Mouse (Mus musculus) induced T-regulatory cell, adult 2 months (primary cell): ENCODE results near the gene Cacnb4.
A peak's percentile ranks its signal among the peaks of the same experiment; 100 is the strongest.

Experiments used
- DNase-seq: peaks from one replicate; pipeline ENCODE4 v3.0.0-alpha.2; 2012; ENCODE audit warnings: low read depth

Gene Cacnb4

GRCm38 (mm10) chr2:52470044-52470560 lies 206.5 kb downstream of the Cacnb4 start:
- DNase-seq: no peak

- no peak for DNase-seq
Measured at GRCm38 (mm10) chr2:52467629-52468028, 209.0 kb downstream of the Cacnb4 start.

- DNase-seq: no peak
Measured at GRCm38 (mm10) chr2:52461206-52461967, 215.2 kb downstream of the Cacnb4 start.

- DNase-seq: peak; percentile 31
Measured at GRCm38 (mm10) chr2:52455606-52456479, 220.8 kb downstream of the Cacnb4 start.

GRCm38 (mm10) chr2:52449818-52450217 lies 226.8 kb downstream of the Cacnb4 start:
- peak; percentile 17 for DNase-seq

- no peak for DNase-seq
Measured at GRCm38 (mm10) chr2:52448916-52449315, 227.7 kb downstream of the Cacnb4 start.

GRCm38 (mm10) chr2:52446648-52447047 lies 230.0 kb downstream of the Cacnb4 start:
- DNase-seq: no peak

- no peak for DNase-seq
Measured at GRCm38 (mm10) chr2:52442125-52442524, 234.5 kb downstream of the Cacnb4 start.

GRCm38 (mm10) chr2:52440420-52441015 lies 236.1 kb downstream of the Cacnb4 start:
- DNase-seq: no peak

GRCm38 (mm10) chr2:52438437-52438836 lies 238.2 kb downstream of the Cacnb4 start:
- no peak for DNase-seq

GRCm38 (mm10) chr2:52438013-52438412 lies 238.6 kb downstream of the Cacnb4 start:
- no peak for DNase-seq

- no peak for DNase-seq
Measured at GRCm38 (mm10) chr2:52435919-52436632, 240.6 kb downstream of the Cacnb4 start.

GRCm38 (mm10) chr2:52433365-52433764 lies 243.3 kb downstream of the Cacnb4 start:
- no peak for DNase-seq

- no peak for DNase-seq
Measured at GRCm38 (mm10) chr2:52427383-52427782, 249.2 kb downstream of the Cacnb4 start.

GRCm38 (mm10) chr2:52426041-52426440 lies 250.6 kb downstream of the Cacnb4 start:
- DNase-seq: no peak

GRCm38 (mm10) chr2:52425523-52425795 lies 251.2 kb downstream of the Cacnb4 start:
- DNase-seq: no peak

- peak; percentile 94 for DNase-seq
Measured at GRCm38 (mm10) chr2:52424747-52425522, 251.7 kb downstream of the Cacnb4 start, which contains the start of gene Arl5a. Gene Arl5a (minus strand): TSS chr2:52424901.

GRCm38 (mm10) chr2:52424248-52424728 lies 252.3 kb downstream of the Cacnb4 start:
- peak; percentile 67 for DNase-seq

GRCm38 (mm10) chr2:52423611-52424247 lies 252.9 kb downstream of the Cacnb4 start:
- peak; percentile 46 for DNase-seq

- peak; percentile 38 for DNase-seq
Measured at GRCm38 (mm10) chr2:52422871-52423610, 253.6 kb downstream of the Cacnb4 start.
